Mouse (Mus musculus) cerebellum, postnatal 36 days (tissue): ENCODE data around the gene Arhgap18.

ENCODE experiments used
- DNase-seq, 2 experiments: peaks; one replicate each; pipeline ENCODE4 v3.0.0; 2021 to 2022; ENCODE audit warnings: mixed read lengths in 2 of 2

Gene Arhgap18

GRCm38 (mm10) chr10:26780581-26780980, 27.4 kb downstream of the Arhgap18 start:
- DNase-seq, result no peak

DNA sequence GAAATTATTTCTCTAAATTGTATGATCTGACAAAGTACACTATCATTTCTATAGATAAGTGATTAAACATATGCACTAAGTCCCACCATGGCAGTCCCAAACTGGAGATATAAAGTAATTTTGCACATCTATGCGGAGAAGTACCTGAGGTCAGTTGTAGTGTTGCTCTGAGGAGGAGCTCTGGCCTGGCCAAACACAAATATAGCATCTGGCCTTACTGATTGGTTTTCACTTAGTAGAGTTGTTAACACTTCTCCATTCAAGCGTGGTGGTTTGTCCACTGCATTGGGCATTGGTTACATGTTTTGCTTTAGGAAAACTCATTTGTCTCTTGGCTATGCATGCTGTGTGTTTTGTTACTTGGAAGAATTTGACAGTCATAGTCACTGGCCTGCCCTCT, 36.5 kb downstream of the Arhgap18 start:
- no peak for DNase-seq

DNA sequence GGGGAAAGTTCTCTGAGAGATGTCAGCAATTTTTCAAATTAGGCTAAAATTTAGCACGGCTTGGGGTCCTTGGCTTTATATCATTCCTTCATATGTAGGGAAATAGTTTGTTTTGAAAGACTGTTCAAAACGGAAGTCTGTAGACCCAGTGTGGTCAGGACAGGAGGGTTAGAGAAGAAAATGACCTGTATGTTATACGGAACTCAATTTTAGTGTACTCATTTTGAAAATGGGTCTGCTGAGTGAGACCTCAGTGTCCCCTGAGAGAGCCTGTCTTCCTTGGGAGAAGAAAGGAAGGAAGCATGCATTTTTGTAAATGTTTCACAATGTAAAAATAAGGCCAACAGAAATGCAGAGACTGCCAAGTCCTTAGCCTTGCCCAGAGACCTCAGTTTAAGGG, 38.6 kb downstream of the Arhgap18 start:
- no peak for DNase-seq

DNA sequence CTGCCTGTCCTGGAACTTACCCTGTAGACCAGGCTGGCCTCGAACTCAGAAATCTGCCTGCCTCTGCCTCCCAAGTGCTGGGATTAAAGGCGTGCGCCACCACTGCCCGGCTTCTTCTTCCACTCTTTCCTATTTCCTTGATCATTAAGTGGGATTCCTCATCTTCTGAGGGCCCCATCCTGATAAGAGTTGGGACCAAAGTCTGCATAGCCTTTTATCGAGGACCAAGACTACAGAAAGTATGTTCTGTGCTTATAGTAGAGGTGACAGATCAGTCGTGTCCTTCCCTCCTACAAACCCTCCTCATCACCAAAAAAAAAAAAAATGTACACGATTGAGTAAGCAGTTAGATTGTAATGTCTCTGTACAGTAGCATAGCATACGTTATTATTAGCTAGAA, 39.8 kb downstream of the Arhgap18 start:
- DNase-seq, result no peak

DNA sequence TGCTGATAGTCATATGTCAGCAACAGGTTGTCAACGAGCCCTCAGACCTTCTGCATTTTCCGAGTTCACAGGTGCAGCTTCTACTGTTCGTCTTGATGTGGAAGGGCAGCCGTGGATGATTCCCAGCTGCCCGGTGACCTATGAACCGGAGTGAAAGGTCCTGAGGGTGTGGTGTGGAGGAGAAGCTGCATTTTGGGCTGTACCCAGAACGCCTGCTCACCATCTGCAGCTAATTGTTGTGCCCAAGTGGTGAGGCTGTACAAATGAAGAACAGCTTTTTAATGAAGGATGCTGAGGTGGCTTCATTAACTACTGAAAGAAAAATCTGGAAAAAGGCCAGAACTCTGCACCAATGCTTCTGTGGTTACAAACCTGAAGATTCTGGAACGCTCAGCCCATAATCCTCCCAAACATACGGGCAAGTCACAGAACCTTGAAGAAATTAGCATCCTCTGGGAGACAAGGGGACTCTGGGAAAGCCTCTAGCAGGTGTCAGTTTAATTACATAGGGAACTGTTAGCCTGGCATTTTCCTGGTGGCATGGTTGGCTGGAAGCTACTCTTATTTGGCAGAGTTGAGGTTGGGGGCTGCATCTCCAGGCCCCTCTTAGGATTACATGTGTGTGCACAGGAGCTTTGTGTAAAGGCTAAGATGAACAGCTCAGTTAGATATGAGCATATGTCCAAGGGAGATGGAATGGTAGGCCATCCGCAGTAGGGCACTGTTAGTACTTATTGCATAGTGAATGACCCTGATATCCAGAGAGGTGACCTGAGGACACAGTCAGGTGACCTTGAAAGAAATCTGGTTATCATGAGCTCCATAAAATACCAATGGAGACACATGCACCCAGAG, 43.4 kb downstream of the Arhgap18 start:
- DNase-seq, result no peak

DNA sequence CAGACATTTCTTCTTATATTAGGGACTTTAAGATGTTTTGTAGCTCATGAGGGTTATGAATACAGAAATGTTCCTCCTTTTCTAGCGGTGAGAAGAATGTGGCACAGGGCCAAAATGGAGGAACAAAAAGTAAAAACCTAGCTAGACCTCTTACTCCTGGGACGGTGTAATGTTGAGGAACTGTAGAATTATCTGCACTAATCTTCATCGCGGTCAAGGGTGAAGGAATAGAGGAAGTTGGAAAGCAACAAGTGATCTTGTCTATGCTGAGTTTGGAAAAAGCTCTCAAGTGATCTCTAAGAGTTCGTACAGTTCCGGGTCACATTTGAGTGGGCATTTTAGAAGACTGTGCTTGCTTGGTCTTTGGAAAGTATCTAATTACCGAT, 44.1 kb downstream of the Arhgap18 start:
- no peak for DNase-seq

GRCm38 (mm10) chr10:26798752-26799411, 45.7 kb downstream of the Arhgap18 start:
- DNase-seq, result no peak

DNA sequence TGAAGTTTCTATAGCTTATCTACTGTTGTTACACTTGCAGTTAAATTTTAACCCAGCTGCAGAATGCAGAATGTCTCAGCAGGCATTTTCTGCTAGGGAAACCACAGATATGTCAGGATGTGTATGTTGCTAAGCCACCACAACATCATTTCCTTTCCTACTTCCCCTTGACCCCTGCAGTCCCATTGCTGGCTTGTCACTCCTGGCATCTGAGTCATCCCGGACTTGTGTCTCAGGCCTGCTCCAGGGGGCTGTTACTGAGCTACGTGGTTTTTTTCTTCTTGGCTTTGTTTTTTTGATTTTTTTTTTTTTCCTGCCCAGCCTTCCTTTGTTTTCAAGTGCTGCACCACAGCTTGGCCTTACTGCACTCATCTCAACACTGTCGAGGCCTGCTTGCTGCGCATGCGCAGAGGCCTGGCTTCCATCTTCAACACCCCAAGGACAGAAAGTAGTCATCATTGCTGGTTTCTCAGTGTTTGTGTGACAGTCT, 46.4 kb downstream of the Arhgap18 start:
- no peak for DNase-seq

DNA sequence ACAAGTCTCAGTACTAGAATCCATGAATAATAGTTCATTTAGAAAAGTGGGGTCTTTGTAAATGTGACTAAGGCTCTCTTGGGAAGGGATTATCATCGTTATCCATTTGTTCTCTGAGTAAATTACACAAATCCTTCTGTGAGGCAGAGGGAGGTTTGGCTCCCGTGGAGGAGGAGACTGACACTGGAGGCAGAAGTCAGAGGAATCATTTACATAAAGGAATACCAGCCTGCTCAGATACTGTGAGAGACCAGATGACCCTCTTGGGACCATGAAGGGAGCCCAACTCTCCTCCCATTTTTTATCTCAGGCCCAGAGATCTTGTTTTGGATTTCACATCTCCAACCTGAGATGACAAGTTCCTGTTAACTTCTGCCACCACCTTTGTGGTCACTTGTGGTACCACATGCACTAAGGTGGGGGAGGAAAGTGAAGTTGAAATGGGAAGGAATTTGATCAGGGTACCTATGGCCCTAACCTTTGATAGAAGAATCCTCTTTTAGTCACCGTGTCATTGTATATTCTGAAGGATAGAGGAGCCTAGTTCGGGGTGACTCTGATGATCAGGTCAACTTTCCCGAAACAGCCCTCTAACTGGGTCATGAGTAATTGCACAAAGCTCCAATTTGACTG, 51.2 kb downstream of the Arhgap18 start:
- no peak for DNase-seq

- no peak for DNase-seq
Measured at GRCm38 (mm10) chr10:26805007-26805406, 51.8 kb downstream of the Arhgap18 start.

DNA sequence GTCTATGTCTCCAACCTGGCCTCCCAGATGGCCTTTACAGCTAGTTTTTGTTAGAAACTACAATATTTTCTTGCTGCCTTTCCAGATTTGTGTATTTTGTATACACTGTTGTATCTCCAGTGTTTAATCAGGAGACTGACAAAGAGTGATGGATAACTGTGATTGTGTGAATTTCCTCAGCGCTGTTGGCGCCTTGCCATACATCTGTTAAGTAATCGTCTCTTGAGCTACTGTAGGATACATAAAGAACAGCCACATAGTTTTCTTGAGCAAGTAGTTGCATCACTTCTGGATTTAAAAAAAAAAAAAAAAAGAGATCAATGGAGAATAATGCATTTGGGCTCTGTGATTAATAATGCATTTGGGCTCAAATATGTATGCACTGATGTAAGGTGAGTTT, 52.9 kb downstream of the Arhgap18 start:
- no peak for DNase-seq

DNA sequence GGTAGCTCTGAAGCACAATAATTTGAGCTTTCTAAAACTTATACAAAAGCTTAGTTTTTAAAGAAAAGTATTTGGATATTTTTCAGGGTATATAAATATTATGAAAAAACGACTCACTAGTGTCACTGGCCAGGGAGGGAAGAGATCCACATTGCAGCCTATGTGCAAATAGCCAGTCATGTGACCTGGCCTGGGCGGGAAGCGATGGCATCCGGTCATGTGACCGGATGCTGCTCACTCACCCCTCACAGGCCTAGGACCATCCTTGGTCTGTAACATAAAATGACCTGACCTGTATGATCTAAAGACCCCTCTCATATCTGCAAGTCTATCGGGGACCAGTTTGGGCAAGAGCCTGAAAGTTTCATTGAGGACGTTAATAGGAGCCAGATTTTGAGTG, 56.8 kb downstream of the Arhgap18 start:
- DNase-seq, result no peak

DNA sequence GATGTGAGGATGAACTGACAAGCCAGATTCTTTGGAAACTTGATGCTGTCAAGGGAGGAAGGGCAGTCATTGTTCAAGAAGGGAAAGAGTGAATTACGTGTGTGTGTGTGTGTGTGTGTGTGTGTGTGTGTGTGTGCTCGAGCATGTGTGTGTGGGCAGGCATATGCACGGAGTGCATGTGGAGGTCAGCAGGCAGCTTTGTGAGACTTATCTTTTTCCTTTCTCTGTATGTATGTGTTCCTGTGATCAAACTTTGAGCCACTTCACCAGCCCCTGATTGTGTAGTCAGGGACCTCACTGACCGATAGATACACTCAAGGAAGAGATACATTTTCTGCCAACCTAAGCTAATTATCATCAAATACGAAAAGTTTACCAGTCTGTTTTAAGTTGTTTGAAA, 57.6 kb downstream of the Arhgap18 start:
- DNase-seq, result no peak

- DNase-seq, result no peak
Measured at GRCm38 (mm10) chr10:26811342-26811741, 58.1 kb downstream of the Arhgap18 start.

GRCm38 (mm10) chr10:26815646-26816045, 62.4 kb downstream of the Arhgap18 start:
- no peak for DNase-seq

GRCm38 (mm10) chr10:26820326-26820725, 67.1 kb downstream of the Arhgap18 start:
- DNase-seq, result no peak

- DNase-seq, result no peak
Measured at GRCm38 (mm10) chr10:26820936-26821335, 67.7 kb downstream of the Arhgap18 start.

DNA sequence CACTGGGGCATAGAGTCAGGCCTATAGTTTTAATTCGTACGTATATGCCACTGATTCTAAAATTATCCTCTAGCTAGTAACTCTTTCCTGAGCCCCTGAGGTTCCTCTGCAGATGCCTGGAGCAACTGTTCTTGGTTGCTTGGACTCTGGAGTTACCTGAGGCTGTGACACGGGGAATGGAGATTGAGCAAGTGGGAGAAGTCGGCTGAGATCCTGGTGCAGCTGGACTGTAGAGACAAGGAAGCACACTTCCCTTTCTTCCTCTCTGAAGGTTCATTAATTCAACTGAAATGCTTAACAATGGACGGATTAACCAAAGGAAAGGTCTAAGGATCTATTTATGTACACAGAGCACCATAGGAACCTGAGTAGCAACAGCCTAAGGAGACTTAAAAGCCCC, 70.8 kb downstream of the Arhgap18 start:
- DNase-seq, result no peak

DNA sequence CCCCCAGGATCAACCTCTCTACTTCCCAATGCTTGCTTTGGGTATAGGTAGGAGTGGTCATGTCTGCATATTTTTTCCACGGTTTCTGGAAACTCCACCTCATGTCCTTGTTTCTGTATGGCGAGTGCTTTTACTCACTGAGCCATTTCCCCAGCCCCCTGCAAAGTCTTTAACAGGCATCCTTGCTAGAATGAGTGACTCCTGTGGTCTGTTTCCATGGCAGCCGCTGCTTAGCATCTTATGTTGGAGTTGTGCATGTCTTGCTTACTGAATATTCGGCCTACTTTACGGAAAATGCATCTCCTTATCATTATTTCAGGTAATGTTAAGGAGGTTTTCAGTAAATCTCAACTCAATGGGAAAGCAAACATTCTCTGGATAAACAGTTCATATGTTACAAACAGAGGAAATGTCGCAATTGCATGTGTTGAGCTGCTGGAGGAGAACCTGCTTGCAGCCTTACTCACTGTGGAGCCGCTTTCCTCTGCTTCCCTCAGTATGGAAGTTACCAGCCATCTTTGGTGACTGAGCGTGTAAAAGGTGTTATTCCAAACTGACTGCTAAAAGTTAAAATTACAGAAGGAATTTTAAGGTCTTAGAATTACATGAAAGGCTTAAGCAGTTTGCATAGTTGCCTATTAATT, 72.1 kb downstream of the Arhgap18 start:
- DNase-seq, result no peak

DNA sequence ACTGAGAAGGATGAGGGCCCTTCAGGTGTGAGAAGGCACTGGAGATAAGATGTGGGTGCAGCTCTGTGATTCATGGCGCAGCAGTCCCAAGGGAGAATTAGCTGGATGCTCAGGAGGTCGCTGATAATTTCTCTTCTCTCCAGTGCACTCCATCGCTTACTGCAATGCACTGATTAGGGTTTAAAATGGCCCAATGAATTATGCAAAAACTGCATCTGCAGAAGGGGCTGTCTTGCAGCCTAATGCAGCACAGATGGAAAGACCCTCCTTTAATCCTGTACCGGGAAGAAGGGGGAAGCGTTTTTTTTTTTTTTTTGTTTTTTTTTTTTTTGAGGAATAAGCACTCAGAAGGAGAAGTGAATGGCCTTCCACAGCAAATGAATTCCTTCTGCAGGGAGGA, 74.1 kb downstream of the Arhgap18 start:
- no peak for DNase-seq

DNA sequence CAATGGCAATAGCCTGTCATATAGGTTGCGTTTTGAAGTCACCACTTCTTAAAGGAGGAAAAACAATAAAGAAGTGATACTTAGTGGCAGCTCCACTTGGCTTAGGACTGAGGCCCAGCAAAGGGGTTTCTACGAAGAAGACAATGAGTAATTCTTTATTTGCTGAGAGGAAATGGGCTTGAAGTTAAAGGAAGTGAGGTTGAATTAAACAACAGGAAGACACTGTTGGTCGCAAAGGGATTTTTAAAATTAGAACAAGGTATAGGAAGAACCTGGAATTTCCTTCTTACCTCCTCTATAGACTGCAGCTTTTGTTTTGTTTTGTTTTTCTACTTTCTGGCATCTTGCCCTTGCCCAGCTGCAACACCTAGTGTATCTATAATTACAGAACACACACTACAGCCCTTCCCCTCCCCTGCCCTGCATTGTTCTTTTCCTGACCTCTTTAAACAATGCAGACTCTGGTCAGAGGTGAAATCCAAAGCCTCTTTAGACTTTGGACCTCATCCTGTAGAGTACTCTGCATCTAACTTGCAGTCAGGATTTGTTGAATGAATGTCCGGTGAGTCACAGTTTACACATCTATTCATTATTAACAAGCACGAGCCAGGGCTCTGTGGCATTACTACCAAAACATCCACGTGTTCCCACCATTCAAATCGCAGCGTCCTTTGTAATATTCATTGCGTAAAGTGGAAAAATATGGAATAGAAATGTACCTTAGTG, 75.4 kb downstream of the Arhgap18 start:
- no peak for DNase-seq

DNA sequence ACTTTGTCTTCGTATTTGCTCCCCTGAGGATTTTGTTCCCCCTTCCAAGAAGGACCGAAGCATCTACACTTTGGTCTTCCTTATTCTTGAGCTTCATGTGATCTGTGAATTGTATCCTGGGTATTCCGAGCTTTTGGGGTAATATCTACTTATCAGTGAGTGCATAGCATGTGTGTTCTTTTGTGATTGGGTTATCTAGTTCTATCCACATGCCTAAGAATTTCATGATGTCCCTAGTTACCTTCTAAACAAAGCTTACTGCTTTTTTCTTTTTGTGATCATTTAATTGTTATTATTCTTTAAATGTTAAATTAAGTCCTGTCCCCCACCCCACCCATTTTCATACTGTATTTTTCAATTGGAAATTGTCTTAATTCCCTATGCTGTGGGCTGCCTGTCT, 78.8 kb downstream of the Arhgap18 start:
- no peak for DNase-seq
